Mouse (Mus musculus): ENCODE results near the gene Brwd1. TPM values are rescaled to one million over a fixed set of nuclear protein-coding genes. Genes with fewer than 3 reads are reported as not detected.
"Not testable (repeated sequence)": the region's sequence is repeated elsewhere in the genome, so short reads cannot be mapped to it uniquely, and the experiment has no call there.

The Brwd1 gene
- polyA plus RNA-seq, 1 experiment: 12.8 TPM

DNA sequence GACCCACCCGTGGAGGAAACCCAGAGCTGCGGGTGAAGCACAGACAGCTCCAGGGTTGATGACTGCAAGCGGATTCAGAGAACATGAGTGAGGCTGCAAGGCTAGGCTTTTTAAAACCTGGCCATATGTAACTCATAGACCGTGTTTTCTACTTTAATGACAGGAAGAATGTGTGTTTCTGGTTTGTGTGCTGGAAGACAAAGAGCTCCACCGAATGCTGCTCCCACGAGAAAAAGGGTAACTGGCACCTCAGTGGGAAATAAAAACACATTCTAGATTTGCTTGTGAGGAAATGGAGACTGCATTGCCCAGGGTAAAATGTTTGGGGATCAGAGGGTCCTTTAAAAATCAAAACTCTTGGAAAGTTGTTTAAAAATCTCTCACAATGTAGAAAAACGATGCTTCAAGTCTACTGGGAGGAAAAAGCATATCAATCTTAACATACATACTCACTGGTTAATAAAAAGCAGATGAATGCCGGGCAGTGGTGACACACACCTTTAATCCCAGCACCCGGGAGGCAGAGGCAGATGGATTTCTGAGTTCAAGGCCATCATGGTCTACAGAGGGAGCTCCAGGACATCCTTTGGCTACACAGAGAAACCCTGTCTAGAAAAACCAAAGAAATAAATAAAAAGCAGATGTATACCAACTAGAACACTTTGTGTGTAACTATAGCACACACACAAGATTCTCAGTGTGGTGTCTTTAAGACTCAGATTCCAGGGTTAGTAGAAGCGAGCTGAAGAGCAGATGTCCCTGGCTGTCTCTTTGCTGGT lies 91.0 kb downstream of the Brwd1 start:
- no peak for DNase-seq (ENCODE audit: low read depth, low spot score)
- 6% methylated on average over 10 of the region's 10 CpGs for WGBS

DNA sequence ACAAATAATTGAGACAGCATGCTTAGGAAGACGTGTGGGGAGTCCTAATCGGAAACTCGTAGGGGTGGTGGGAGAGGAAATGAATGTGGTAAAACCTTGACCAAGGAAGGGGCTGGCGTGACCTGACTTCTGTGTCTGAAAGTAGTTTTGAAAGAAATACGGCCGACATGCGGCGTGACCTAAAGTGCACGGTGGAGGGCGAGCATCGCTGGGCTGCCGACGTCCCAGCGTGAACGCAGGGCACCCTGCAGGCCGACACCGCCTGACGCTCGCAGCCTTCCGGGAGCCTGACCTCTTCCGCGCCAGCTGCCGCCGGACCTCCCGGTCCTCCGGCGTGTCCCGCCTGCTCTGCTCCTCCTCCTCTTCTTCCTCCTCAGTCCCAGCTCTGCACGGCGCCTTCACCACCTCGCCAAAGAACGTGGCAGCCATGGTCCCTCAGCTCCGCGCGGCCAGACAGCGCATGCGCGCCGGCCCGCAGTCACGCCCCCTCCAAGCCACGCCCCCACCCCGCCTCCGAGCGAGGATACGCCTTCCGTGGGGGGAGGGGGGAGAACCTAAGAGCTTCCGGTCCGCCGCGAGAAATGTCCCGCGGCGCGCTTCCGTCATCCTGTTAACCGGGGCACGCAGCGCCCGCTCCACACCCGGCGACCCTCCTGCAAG lies 91.7 kb downstream of the Brwd1 start, which contains the start of gene Psmg1:
Gene Psmg1 (minus strand): TSS at position 499 of the 660 bp plus-strand sequence.
- DNase-seq (ENCODE audit: low read depth, low spot score): peak; percentile 63
- WGBS: under 1% methylated on average over 62 of the region's 62 CpGs

DNA sequence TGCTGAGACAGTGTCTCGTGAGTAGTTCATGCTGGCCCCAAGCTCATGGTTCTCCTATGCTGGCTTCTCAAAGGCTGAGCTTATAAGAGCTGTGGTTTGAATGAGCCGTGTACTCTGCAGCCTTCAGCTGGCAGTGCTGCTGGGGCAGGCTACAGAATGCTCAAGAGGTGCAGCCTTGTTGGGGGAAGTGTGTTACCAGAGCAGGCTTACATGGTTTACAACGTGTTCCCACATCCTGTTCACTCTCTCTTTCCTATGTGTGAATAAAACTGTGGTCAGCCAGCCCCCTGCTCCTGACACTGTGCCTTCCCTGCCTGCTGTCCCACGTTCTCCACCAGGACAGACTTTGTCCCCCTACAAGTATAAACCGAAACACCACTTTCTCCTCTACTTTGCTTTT lies 97.4 kb downstream of the Brwd1 start:
- DNase-seq (ENCODE audit: low read depth, low spot score): no peak
- WGBS: 79% methylated on average over 5 of the region's 5 CpGs

DNA sequence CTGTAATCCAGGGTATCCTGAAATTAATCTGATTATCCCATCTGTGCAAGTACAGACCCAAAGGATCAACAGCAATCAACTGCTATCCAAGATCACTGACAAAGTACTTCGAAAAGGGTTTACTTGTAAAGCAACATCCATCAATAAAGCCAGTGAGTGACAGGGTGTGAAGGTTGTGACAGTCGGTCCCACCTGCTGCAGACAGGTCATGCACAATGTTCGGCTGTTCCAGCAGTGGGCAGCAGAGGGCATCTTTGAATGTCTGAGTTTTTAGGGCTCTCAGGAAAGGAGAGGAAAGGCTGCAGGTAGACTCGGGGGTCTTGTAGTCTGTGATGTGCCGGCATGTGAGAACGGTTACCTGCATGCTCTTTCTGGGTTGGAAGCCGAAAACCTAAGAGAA lies 98.7 kb downstream of the Brwd1 start:
- WGBS: 61% methylated on average over 7 of the region's 7 CpGs
- no peak for DNase-seq (ENCODE audit: low read depth, low spot score)

DNA sequence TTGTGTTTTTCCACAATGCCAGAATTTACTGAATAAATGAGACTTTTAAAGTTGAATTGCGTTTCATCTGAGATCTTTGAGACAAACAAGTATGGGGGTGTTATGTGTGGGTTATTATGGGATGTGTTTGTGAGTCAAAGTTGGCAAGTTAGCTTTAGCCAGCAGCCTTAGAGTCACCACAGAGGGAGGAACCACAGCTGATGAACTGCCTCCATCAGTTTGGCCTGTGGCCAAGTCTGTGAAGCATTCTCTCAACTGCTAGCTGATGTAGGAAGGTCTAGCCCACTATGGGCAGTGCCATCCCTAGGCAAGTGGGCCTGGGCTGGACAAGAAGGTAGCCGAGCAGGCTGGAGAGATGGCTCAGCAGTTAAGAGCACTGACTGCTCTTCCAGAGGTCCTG lies 111.5 kb downstream of the Brwd1 start:
- no peak for DNase-seq (ENCODE audit: low read depth, low spot score)
- 87% methylated on average over 2 of the region's 2 CpGs for WGBS

DNA sequence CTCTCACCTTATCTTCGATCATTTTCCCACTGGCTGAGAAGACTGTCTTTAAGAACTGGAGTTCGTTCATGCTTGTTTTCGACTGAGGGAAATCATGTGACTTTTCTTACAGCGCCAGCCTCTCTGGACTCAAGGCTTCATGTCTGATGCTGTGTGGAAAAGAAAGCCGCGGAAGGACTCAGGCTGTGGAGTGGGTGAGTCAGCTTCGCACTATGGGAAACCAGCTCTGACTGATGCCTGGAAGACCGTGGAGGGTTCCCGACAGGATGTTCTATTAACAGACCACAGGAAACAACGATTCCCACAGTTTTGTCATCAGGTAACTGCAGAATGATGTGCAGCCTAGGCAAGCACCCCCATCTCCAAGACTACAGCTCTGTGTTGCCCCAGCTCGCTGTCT lies 114.9 kb downstream of the Brwd1 start:
- 77% methylated on average over 11 of the region's 11 CpGs for WGBS
- no peak for DNase-seq (ENCODE audit: low read depth, low spot score)

DNA sequence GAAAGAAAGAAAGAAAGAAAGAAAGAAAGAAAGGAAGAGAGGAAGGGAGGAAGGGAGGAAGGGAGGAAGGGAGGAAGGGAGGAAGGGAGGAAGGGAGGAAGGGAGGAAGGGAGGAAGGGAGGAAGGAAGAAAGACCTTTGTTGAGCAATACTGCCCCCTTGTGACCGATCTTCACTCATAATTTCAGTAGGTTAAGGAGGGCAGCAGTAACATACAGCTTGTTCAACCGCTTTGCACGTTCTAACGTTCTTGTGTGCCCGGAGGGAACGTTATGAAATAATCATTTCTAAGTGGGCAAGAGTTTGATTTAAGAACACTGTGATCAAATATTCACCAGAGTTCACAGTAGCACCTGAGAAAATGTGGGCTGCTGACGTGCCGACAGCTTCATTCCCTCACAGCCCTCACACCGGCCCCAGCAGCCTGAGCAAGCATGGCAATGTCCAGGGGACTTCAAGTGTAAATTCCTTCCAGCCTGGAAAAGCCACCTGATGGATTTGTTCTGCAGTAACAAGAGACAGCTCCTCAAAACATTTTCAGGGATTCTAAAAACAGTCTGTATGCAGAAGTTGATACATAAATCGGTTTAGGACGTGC lies 117.8 kb downstream of the Brwd1 start:
- 37% methylated on average over 11 of the region's 11 CpGs for WGBS
- peak; percentile 52 for DNase-seq (ENCODE audit: low read depth, low spot score)

DNA sequence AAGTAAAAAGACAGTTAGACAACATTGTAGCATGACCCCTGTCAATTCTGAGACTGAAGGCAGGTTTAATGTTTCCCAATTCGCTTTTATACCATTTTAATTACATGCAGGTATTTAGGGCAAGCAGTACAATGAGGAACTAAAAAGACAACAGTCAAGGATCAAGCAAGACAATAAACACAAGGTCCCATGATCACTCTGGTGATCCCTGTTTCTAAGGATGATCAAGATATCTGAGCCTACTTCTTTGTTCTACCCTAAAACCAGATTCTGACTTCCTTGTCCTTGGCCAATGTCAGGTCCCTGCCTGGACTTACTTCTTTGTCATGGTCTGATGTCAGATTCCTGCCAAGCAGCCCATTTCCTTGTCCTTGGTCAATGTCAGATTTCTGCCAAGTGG lies 120.8 kb downstream of the Brwd1 start:
- 51% methylated on average over 1 of the region's 1 CpGs for WGBS
- DNase-seq (ENCODE audit: low read depth, low spot score): not testable (repeated sequence)

DNA sequence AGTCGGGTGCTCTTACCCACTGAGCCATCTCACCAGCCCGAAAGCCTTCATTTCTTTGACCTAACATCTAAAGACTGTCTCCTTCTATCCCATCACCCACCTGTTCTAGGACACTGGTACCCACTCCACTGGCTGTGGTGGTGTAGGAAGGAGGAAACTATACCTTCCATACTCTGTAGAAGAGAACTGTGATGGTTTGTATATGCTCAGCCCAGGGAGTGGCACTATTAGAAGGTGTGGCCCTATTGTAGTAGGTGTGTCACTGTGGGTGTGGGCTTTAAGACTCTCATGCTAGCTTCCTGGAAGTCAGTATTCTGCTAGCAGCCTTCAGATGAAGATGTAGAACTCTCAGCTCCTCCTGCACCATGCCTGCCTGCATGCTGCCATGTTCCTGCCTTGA lies 121.6 kb downstream of the Brwd1 start:
- 92% methylated on average over 2 of the region's 2 CpGs for WGBS
- not testable (repeated sequence) for DNase-seq (ENCODE audit: low read depth, low spot score)

DNA sequence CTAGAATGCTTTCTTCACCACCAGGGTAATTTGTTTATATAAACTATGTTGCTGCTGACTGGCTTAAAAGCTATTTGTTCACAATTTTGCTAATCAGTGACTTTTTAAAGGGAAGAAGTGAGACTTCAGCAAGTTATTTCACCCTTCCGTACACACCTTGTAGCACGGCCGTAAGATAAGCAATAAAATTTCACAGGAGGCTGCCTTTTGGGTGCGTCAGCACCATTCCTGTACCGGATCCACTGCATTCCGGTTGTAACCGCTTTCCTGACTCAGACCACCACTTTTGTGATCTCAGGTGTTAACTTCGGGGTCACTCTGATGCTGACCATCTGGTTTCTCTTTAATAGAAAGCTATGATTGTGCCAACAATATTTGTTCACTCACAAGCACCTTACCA lies 124.2 kb downstream of the Brwd1 start:
- no peak for DNase-seq (ENCODE audit: low read depth, low spot score)
- WGBS: 24% methylated on average over 8 of the region's 8 CpGs

DNA sequence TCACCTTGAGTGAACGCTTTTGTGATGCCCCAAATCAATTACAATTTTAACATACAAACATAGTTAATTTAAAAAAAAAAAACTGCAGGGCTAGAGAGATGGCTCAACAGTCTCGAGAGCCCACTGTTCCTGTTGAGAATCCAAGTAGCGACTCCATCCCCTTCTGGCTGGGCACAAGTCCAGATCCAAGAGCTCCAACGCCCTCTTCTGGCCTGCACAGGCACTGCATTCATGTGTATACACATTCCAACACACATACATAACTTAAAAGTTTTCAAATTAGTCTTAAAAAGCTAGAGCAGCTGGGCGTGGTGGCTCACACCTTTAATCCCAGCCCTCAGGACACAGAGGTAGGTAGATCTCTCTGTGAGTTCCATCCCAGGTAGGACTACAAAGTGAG lies 125.7 kb downstream of the Brwd1 start:
- WGBS: 70% methylated on average over 5 of the region's 5 CpGs
- no peak for DNase-seq (ENCODE audit: low read depth, low spot score)

DNA sequence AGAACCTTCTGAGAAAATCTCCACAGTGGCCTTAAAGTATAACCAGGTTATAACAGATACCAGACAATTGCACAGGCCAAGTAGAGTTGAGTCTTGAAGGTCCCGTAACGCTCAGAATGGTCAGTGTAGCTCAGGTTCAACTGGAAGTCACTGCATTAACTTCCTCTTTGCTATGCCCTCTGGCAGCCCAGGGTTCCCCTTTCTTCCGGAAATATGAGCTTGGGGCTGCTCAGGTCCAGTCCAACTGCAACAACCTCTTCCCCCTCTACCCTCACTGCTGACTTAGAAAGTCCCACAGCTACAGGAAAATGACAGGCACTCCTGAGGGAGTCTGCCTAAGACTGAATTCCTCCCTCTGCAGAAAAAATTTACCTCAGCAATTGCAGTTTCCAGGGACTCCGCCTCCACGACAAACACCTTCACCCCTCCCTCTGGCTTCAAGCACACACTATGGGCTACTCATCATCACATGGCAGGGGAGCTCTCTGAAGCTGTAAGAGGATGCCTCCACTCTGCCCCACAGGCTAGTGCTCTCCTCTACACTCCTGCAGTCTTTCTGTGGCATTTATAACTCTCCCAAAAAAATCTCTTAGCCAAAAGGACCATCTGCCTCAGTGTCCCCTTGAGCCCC lies 126.5 kb downstream of the Brwd1 start:
- no peak for DNase-seq (ENCODE audit: low read depth, low spot score)
- 76% methylated on average over 5 of the region's 5 CpGs for WGBS

DNA sequence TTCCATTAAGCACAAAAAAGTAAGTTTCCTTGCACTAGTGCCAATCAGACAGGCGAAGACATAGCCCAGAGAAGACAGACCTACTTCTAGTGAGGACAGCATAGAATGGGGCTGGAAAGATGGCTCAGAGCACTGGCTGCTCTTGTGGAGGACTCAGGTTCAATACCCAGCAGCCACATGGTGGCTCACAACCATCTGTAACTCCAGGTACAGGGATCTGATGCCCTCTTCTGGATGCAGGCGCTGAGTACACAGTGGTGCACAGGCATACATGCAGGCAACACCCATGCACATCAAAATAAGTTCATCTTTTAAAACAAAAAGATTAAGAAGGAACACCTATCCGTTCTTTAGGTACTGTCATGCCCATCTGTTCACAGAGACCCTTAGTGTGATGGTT lies 128.0 kb downstream of the Brwd1 start:
- no peak for DNase-seq (ENCODE audit: low read depth, low spot score)
- 95% methylated on average over 3 of the region's 3 CpGs for WGBS

DNA sequence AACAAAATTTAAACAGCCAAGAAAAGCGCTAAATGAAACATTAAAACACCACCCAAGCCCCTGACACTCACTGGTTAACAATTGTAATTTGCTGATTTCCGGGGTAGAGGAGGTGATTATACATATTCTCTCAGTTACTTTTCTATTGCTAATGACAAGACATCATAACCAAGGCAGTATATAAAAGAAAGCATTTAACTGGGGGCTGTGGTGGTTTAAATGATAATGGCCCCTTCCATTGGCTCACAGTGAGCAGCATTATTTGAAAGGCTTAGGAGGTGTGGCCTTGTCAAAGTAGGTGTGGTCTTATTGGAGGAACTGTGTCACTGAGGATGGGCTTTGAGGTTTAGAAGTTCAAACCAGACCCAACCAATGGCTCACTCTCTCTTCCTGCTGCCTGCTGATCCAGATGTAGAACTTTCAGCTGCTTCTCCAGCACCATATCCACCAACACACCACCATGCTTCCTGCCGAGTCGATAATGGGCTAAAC lies 129.1 kb downstream of the Brwd1 start:
- 95% methylated on average over 4 of the region's 4 CpGs for WGBS
- DNase-seq (ENCODE audit: low read depth, low spot score): no peak

DNA sequence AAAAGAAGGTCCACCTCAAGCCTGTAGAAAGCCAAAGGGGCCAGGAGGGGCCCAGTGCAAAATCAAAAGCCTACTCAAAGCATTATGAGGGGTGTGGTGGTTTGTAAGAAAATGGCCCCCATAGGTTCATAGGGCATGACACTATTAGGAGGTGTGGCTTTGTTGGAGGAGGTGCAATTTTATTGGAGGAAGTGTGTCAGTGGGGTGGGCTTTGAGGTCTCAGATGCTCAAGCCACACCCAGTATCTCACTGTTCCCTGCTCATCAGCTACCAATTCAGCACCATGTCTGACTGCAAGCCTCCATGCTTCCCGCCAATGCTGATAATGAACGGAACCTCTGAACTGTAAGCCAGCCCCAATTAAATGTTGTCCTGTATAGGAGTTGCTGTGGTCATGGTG lies 130.9 kb downstream of the Brwd1 start:
- DNase-seq (ENCODE audit: low read depth, low spot score): no peak
- WGBS: 98% methylated on average over 2 of the region's 2 CpGs

DNA sequence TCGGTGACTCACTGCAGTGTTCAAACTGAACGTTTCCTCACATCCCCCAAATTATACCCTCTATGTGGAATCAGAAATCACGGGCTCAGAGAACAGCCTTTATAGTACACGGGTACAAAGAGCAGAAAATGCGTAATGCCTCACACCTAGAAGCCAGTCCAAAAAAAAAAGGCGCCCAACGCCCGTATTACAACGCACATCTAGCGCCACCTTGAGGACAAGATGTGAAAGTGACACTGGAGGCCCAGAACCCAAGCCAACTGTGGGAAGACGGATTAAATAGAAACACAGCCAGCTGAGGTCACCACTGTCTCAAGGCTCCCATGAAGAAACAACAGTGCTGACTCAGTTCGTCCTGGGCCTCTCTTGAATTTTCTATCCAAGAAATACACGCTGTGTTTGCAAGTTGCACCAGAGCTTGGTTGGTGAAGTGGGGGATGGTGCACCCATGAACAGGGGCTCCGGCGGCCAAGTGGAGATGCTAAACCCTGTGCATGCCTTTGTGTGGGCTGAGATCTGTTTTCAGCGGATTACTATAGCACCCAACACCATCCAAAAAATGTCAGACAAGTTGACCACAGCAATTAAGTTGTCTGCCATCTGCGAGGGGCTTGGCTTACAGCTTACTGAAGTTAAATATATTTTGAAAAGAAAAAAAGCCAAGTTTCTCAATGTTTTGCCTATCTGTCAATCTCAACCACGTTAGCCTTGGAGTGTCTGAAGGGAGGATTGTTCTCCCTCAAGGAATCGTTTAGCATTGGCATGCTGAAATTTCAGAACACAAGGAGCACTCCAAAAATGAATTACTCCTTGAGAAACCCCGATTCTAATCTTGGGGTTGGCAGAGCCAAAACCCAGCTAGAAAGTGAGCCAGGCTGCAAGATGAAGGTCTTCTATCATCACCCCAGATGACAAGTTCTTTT lies 136.7 kb downstream of the Brwd1 start:
- peak; percentile 83 for DNase-seq (ENCODE audit: low read depth, low spot score)
- WGBS: 24% methylated on average over 20 of the region's 20 CpGs

DNA sequence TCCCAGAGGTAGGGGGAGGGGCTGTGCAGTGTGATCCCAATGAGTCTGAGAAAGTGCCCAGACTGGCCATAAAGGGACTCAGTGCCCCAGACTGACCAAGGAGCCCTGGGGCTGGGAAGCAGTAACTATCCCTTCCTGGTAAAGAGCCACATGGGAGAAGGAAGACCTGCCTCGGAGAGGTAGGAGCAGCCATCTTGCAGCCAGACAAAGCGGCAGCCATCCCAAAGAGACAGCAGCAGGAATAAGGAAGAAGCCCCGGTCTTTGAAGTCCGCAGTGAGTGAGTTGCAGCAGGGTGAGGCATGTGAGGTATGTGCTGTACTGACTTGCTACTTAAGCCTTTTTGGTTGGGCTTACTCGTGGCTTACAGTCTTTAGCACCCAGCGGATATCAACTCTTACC lies 139.1 kb downstream of the Brwd1 start:
- 93% methylated on average over 6 of the region's 6 CpGs for WGBS
- no peak for DNase-seq (ENCODE audit: low read depth, low spot score)
